Comparison of ENCODE assay signal across 8 mouse cellular contexts in the genomic region with DNA sequence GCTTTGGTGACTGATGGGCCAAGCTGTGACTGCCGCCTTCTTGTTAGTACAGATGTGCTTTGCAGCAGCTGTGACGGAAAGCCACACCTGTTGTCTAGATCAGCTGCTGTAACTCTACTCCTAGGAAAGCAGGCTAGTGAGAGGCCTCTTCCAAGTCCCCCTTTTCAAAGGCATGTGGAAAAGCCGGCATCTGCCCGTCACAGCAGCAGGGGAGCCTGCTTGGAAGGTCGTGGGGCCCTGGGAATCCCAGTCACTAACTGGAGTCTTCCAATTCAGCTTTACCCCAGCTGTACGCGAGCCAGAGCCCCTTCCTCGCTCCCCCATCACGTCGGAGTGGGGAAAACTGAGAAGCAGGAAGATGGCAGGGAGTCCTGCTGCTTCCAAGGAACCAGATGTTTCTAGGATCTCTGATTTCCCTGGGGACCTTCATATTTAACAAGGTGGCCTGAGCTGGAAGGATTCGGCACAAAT. TPM values are rescaled to one million over a fixed set of nuclear protein-coding genes. Genes with fewer than 3 reads are reported as not detected.
DNase-seq lines count a peak whose midpoint lies in the region; ATAC-seq lines count a peak whose summit lies in the region.

No protein-coding gene starts in this region.

- no peaks in the 10 kb centered on the region; the same call in 1 of the 2 replicates for H3K9me3 ChIP-seq in hindbrain, embryonic 12.5 days (replicated peaks)
- no peaks in the 10 kb centered on the region for H3K9me3 ChIP-seq in midbrain, embryonic 16.5 days (replicated peaks; ENCODE audit: control insufficient read depth, low read length, poor library complexity, severe bottlenecking)

- H3K27me3 ChIP-seq in hindbrain, embryonic 12.5 days: peaks cover 30% of the 10 kb centered on the region
- no peaks in the 10 kb centered on the region for H3K27me3 ChIP-seq in midbrain, embryonic 16.5 days (ENCODE audit: control insufficient read depth, insufficient read depth, low read depth, low read length)

- peak overlapping the region; percentile 30; the same call in 1 of the 2 replicates for H3K4me3 ChIP-seq in hindbrain, embryonic 12.5 days
- peak overlapping the region; percentile 41; the same call in 1 of the 2 replicates for H3K4me3 ChIP-seq in midbrain, embryonic 16.5 days (ENCODE audit: low read depth, low read length)

- no peak overlapping the region for H3K27ac ChIP-seq in hindbrain, embryonic 12.5 days
- no peak overlapping the region for H3K27ac ChIP-seq in midbrain, embryonic 16.5 days (ENCODE audit: low read length)

- no peaks in the 10 kb centered on the region for H3K36me3 ChIP-seq in hindbrain, embryonic 12.5 days
- H3K36me3 ChIP-seq in midbrain, embryonic 16.5 days (ENCODE audit: control insufficient read depth, insufficient read depth, low read length): no peaks in the 10 kb centered on the region

- H3K9ac ChIP-seq in hindbrain, embryonic 12.5 days: no peak overlapping the region
- peak overlapping the region; percentile 57; the same call in 1 of the 2 replicates for H3K9ac ChIP-seq in midbrain, embryonic 16.5 days (ENCODE audit: low read depth, low read length)

- H3K4me2 ChIP-seq in hindbrain, embryonic 12.5 days (replicated peaks): peak overlapping the region; percentile 55
- peak overlapping the region; percentile 79 for H3K4me2 ChIP-seq in midbrain, embryonic 16.5 days (ENCODE audit: low read length)

- 3% methylated on average over 11 of the region's 11 CpGs for WGBS in hindbrain, embryonic 12.5 days
- WGBS in midbrain, embryonic 16.5 days: 8% methylated on average over 11 of the region's 11 CpGs

- DNase-seq in heart, adult 18-20 months: peak; percentile 22 to 34
- DNase-seq in heart, adult 9 months (ENCODE audit: low spot score in 2 of 2): no peak
- DNase-seq in embryo, embryonic 10 days (ENCODE audit: low spot score): peak; percentile 68
- DNase-seq in spleen, postnatal 10 days (ENCODE audit: low spot score in 2 of 2): no peak
- no peak for DNase-seq in Muller cell, postnatal 12 days (ENCODE audit: inconsistent ontology term)
- DNase-seq in spleen, adult 12 weeks (ENCODE audit: low spot score): no peak

- H3K4me1 ChIP-seq in hindbrain, embryonic 12.5 days: peaks cover 17% of the 10 kb centered on the region
- H3K4me1 ChIP-seq in midbrain, embryonic 16.5 days (ENCODE audit: control insufficient read depth, insufficient read depth, low read length): peaks cover 9% of the 10 kb centered on the region; the same call in 1 of the 2 replicates

- ATAC-seq in hindbrain, embryonic 12.5 days (ENCODE audit: low FRiP score): 0 out of 2 replicates have a peak, but pooled peaks have one; percentile 23
- ATAC-seq in midbrain, embryonic 16.5 days: no peak; the same call in 1 of the 2 replicates

RNA-seq across cellular contexts. Expression of a gene that starts 21.4 kb away (rescaled TPM):
- total RNA-seq in heart, adult 18-20 months (2021): 10 to 100 TPM; 47.0 to 51.1 TPM
- polyA plus RNA-seq in hindbrain, embryonic 12.5 days (2016; fragmentation: Nextera tagmentation; extraction: Ambion mirVana): 47.7 and 54.1 TPM in 2 replicates
- polyA plus RNA-seq in midbrain, embryonic 16.5 days (2015; fragmentation: Nextera tagmentation; extraction: Ambion mirVana): 11.4 and 13.1 TPM in 2 replicates

Comparison
In these comparisons a context has a peak if more than half of its experiments do, and no peak if none do; other contexts are left out.
1. DNase-seq: peak in heart, adult 18-20 months (2 of 2) and embryo, embryonic 10 days (single experiment); none in heart, adult 9 months (0 of 2), spleen, postnatal 10 days (0 of 2), Muller cell, postnatal 12 days (single experiment) and spleen, adult 12 weeks (single experiment).